10 mouse cellular contexts compared by ENCODE assay signal in genomic region chr16:78199252-78199651, GRCm38 (mm10).
A peak's percentile ranks its signal among the peaks of the same experiment; 100 is the strongest.
DNase-seq lines count a peak whose midpoint lies in the region; ATAC-seq and TF ChIP-seq lines count a peak whose summit lies in the region.
"Had no signal": no experiment of that assay in that cellular context is flagged by ENCODE, and none has a peak within 500 bp of the region (broad histone marks: within the 10 kb centered on the region; RNA-seq: fewer than 3 reads in every experiment).

No protein-coding gene starts in this region.

- H3K4me1 ChIP-seq in forebrain, embryonic 15.5 days: no peaks in the 10 kb centered on the region; the same call in 1 of the 2 replicates
- H3K4me1 ChIP-seq in forebrain, embryonic 10.5 days: peaks cover 6% of the 10 kb centered on the region; the same call in 1 of the 2 replicates
- H3K4me1 ChIP-seq in hindbrain, postnatal 0 days (ENCODE audit: insufficient read depth, low read length): no peaks in the 10 kb centered on the region
- H3K4me1 ChIP-seq in hindbrain, embryonic 16.5 days (ENCODE audit: control insufficient read depth, insufficient read depth, low read depth, low read length): no peaks in the 10 kb centered on the region
- H3K4me1 ChIP-seq in midbrain, embryonic 16.5 days (ENCODE audit: control insufficient read depth, insufficient read depth, low read length): no peaks in the 10 kb centered on the region
- H3K4me1 ChIP-seq in midbrain, embryonic 10.5 days: no peaks in the 10 kb centered on the region
- H3K4me1 ChIP-seq in stomach, embryonic 16.5 days (ENCODE audit: control insufficient read depth, insufficient read depth, low read length): no peaks in the 10 kb centered on the region
- H3K4me1 ChIP-seq: limb, embryonic 12.5 days had no signal

- no peaks in the 10 kb centered on the region for H3K9me3 ChIP-seq in forebrain, embryonic 15.5 days
- H3K9me3 ChIP-seq in forebrain, embryonic 10.5 days: no peaks in the 10 kb centered on the region
- no peaks in the 10 kb centered on the region for H3K9me3 ChIP-seq in hindbrain, postnatal 0 days (ENCODE audit: low read length)
- H3K9me3 ChIP-seq in hindbrain, embryonic 16.5 days (ENCODE audit: control insufficient read depth, low read length): no peaks in the 10 kb centered on the region
- no peaks in the 10 kb centered on the region for H3K9me3 ChIP-seq in midbrain, embryonic 16.5 days (replicated peaks; ENCODE audit: control insufficient read depth, low read length, poor library complexity, severe bottlenecking)
- H3K9me3 ChIP-seq in midbrain, embryonic 10.5 days (replicated peaks): no peaks in the 10 kb centered on the region
- no peaks in the 10 kb centered on the region for H3K9me3 ChIP-seq in stomach, embryonic 16.5 days (replicated peaks; ENCODE audit: control insufficient read depth, low read length)
- H3K9me3 ChIP-seq: embryonic facial prominence, embryonic 15.5 days; limb, embryonic 12.5 days had no signal

- H3K27ac ChIP-seq in forebrain, embryonic 15.5 days (replicated peaks): no peak overlapping the region
- H3K27ac ChIP-seq in forebrain, embryonic 10.5 days: no peak overlapping the region
- H3K27ac ChIP-seq in hindbrain, postnatal 0 days: no peak overlapping the region
- H3K27ac ChIP-seq in hindbrain, embryonic 16.5 days (ENCODE audit: low read depth, low read length): no peak overlapping the region
- H3K27ac ChIP-seq in midbrain, embryonic 16.5 days (ENCODE audit: low read length): no peak overlapping the region
- no peak overlapping the region for H3K27ac ChIP-seq in midbrain, embryonic 10.5 days (replicated peaks)
- H3K27ac ChIP-seq in stomach, embryonic 16.5 days (ENCODE audit: low read length): no peak overlapping the region
- H3K27ac ChIP-seq: embryonic facial prominence, embryonic 15.5 days; limb, embryonic 12.5 days had no signal

- ATAC-seq in forebrain, embryonic 15.5 days (replicated peaks): no peak
- no peak for ATAC-seq in hindbrain, postnatal 0 days
- ATAC-seq in hindbrain, embryonic 16.5 days: no peak
- ATAC-seq in midbrain, embryonic 16.5 days: 0 out of 2 replicates have a peak, but pooled peaks have one; percentile 26
- ATAC-seq in stomach, embryonic 16.5 days (ENCODE audit: insufficient read depth, low FRiP score): no peak

- no peak for DNase-seq in forebrain, embryonic 10.5 days (ENCODE audit: extremely low spot score, low spot score)
- DNase-seq in hindbrain, postnatal 0 days (ENCODE audit: low spot score): no peak
- DNase-seq in midbrain, embryonic 10.5 days (ENCODE audit: low spot score): no peak
- no peak for DNase-seq in lung, adult 18-20 months

- no peaks in the 10 kb centered on the region for H3K36me3 ChIP-seq in forebrain, embryonic 15.5 days
- H3K36me3 ChIP-seq in forebrain, embryonic 10.5 days (replicated peaks): no peaks in the 10 kb centered on the region
- H3K36me3 ChIP-seq in hindbrain, postnatal 0 days (ENCODE audit: insufficient read depth, low read length): no peaks in the 10 kb centered on the region
- H3K36me3 ChIP-seq in hindbrain, embryonic 16.5 days (ENCODE audit: control insufficient read depth, insufficient read depth, low read length): no peaks in the 10 kb centered on the region
- no peaks in the 10 kb centered on the region for H3K36me3 ChIP-seq in midbrain, embryonic 16.5 days (ENCODE audit: control insufficient read depth, insufficient read depth, low read length)
- H3K36me3 ChIP-seq in midbrain, embryonic 10.5 days: no peaks in the 10 kb centered on the region
- H3K36me3 ChIP-seq in stomach, embryonic 16.5 days (ENCODE audit: control insufficient read depth, insufficient read depth, low read length): no peaks in the 10 kb centered on the region
- H3K36me3 ChIP-seq: embryonic facial prominence, embryonic 15.5 days; limb, embryonic 12.5 days had no signal

- H3K4me2 ChIP-seq in forebrain, embryonic 15.5 days (replicated peaks): 0 out of 2 replicates have a peak overlapping the region, but pooled peaks have one; percentile 14
- peak overlapping the region; percentile 16; the same call in 1 of the 2 replicates for H3K4me2 ChIP-seq in hindbrain, postnatal 0 days (ENCODE audit: low read depth, low read length)
- no peak overlapping the region; the same call in 1 of the 2 replicates for H3K4me2 ChIP-seq in hindbrain, embryonic 16.5 days (ENCODE audit: low read length)
- H3K4me2 ChIP-seq in midbrain, embryonic 16.5 days (ENCODE audit: low read length): no peak overlapping the region; the same call in 1 of the 2 replicates
- peak overlapping the region; percentile 41; the same call in 1 of the 2 replicates for H3K4me2 ChIP-seq in stomach, embryonic 16.5 days (ENCODE audit: low read depth, low read length)
- H3K4me2 ChIP-seq: limb, embryonic 12.5 days had no signal

- H3K9ac ChIP-seq in forebrain, embryonic 15.5 days (replicated peaks): no peak overlapping the region
- H3K9ac ChIP-seq in hindbrain, postnatal 0 days (replicated peaks; ENCODE audit: low read length): no peak overlapping the region
- no peak overlapping the region for H3K9ac ChIP-seq in hindbrain, embryonic 16.5 days (ENCODE audit: low read depth, low read length)
- no peak overlapping the region for H3K9ac ChIP-seq in midbrain, embryonic 16.5 days (ENCODE audit: low read depth, low read length)
- no peak overlapping the region for H3K9ac ChIP-seq in stomach, embryonic 16.5 days (ENCODE audit: low read length)
- H3K9ac ChIP-seq: embryonic facial prominence, embryonic 15.5 days; limb, embryonic 12.5 days had no signal

- H3K27me3 ChIP-seq in forebrain, embryonic 15.5 days: no peaks in the 10 kb centered on the region
- no peaks in the 10 kb centered on the region for H3K27me3 ChIP-seq in forebrain, embryonic 10.5 days (ENCODE audit: poor library complexity, severe bottlenecking)
- no peaks in the 10 kb centered on the region for H3K27me3 ChIP-seq in hindbrain, postnatal 0 days (ENCODE audit: insufficient read depth, low read length)
- H3K27me3 ChIP-seq in hindbrain, embryonic 16.5 days (replicated peaks; ENCODE audit: control insufficient read depth, insufficient read depth, low read length): no peaks in the 10 kb centered on the region
- no peaks in the 10 kb centered on the region for H3K27me3 ChIP-seq in midbrain, embryonic 16.5 days (ENCODE audit: control insufficient read depth, insufficient read depth, low read depth, low read length)
- no peaks in the 10 kb centered on the region for H3K27me3 ChIP-seq in midbrain, embryonic 10.5 days (ENCODE audit: low read depth, poor library complexity, severe bottlenecking)
- H3K27me3 ChIP-seq in stomach, embryonic 16.5 days (ENCODE audit: control insufficient read depth, insufficient read depth, low read length): no peaks in the 10 kb centered on the region
- H3K27me3 ChIP-seq: embryonic facial prominence, embryonic 15.5 days had no signal

- TF ChIP-seq CTCF in hindbrain, postnatal 0 days (IDR thresholded peaks at IDR 0.05; ENCODE audit: low read depth): no peak

- 83% methylated on average over 10 of the region's 10 CpGs for WGBS in forebrain, embryonic 15.5 days
- WGBS in forebrain, embryonic 10.5 days: 78% methylated on average over 10 of the region's 10 CpGs
- 79% methylated on average over 10 of the region's 10 CpGs for WGBS in hindbrain, postnatal 0 days
- 81% methylated on average over 10 of the region's 10 CpGs for WGBS in hindbrain, embryonic 16.5 days
- 82% methylated on average over 10 of the region's 10 CpGs for WGBS in midbrain, embryonic 16.5 days
- 84% methylated on average over 10 of the region's 10 CpGs for WGBS in midbrain, embryonic 10.5 days
- 71% methylated on average over 10 of the region's 10 CpGs for WGBS in stomach, embryonic 16.5 days

- no peak overlapping the region for H3K4me3 ChIP-seq in forebrain, embryonic 15.5 days
- no peak overlapping the region for H3K4me3 ChIP-seq in forebrain, embryonic 10.5 days
- no peak overlapping the region for H3K4me3 ChIP-seq in hindbrain, postnatal 0 days (ENCODE audit: low read length)
- H3K4me3 ChIP-seq in hindbrain, embryonic 16.5 days (ENCODE audit: low read length): no peak overlapping the region
- H3K4me3 ChIP-seq in midbrain, embryonic 16.5 days (ENCODE audit: low read depth, low read length): no peak overlapping the region
- no peak overlapping the region for H3K4me3 ChIP-seq in midbrain, embryonic 10.5 days
- H3K4me3 ChIP-seq in stomach, embryonic 16.5 days (replicated peaks; ENCODE audit: low read length): no peak overlapping the region
- H3K4me3 ChIP-seq: embryonic facial prominence, embryonic 15.5 days; limb, embryonic 12.5 days had no signal

Comparison
In these comparisons a context has a peak if more than half of its experiments do, and no peak if none do; other contexts are left out.
1. H3K4me2 ChIP-seq: peak in forebrain, embryonic 15.5 days (single experiment), hindbrain, postnatal 0 days (single experiment) and stomach, embryonic 16.5 days (single experiment); none in hindbrain, embryonic 16.5 days (single experiment) and midbrain, embryonic 16.5 days (single experiment).